Mouse (Mus musculus) T-helper 1 cell (primary cell): Measurements from ENCODE around the gene Itpr2.

Experiments used
- in situ Hi-C: fragments of 300-600 bp; cut with MboI, MseI; formaldehyde crosslinking; loops from one replicate; pipeline ENCODE4 v1.15.1; 2025; ENCODE audit warnings: high pct_unique_total_duplicates

The Itpr2 gene

GRCm38 (mm10) chr6:146501866-146502804, at the start of gene Itpr2:
Gene Itpr2, minus strand, starts transcription at chr6:146502223.
- in situ Hi-C loops = no loop called here

DNA sequence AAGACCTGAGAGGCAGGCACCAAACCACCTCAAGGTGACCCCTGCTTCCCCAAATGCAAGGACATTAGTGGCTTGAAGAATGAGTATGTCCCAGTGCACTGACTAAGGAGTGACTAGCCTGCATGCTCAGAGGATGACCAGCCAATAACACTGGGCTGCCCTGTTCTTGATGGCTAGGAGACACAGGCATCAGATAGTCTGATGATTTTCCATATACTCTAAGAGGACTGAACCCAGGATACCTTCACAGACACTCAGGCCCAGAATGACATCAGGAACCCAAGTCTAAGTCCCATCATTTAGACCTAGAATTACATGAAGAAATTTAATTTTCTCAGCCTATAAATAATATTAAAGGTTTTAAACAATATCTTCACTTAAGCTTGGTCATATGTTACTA, 49.3 kb upstream of the Itpr2 start:
- in situ Hi-C loops = no loop called here

- in situ Hi-C loops = no loop called here
Measured at GRCm38 (mm10) chr6:146550421-146550820, 48.4 kb upstream of the Itpr2 start.

- in situ Hi-C loops = no loop called here
Measured at GRCm38 (mm10) chr6:146545289-146545865, 43.4 kb upstream of the Itpr2 start.

DNA sequence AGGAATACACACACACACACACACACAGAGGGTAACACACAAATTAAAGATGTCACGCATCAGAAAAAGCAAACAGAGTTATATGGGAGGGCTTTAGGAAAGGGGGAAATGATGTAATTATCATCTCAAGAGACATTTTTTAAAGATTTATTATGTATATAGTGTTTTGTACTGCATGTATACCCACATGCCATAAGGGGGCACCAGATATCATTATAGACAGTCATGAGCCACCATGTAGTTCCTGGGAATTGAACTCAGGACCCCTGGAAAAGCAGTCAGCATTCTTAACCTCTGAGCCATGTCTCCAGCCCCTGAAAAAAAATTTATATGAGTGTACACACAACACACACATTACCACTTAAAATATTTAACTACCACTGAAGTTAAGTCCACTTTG, 42.6 kb upstream of the Itpr2 start:
- in situ Hi-C loops = no loop called here

DNA sequence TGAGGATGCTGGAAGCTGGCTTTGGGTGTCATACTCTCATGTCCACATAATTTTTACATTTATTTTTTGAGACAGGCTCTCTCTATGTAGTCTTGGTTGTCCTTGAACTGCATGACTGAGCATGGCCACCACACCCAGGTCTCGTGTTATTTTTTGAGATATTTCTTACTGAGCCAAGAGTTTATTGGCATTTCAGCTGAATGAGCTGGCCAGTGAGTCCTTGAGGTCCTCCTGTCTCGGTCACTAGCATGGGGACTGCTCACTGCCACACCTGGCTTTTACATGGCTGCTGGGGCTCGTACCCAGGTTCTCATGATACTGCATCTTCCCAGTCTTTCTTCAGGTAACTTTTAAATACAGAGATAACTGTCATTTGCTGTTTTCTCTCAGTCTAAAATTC, 38.4 kb upstream of the Itpr2 start:
- in situ Hi-C loops = no loop called here

DNA sequence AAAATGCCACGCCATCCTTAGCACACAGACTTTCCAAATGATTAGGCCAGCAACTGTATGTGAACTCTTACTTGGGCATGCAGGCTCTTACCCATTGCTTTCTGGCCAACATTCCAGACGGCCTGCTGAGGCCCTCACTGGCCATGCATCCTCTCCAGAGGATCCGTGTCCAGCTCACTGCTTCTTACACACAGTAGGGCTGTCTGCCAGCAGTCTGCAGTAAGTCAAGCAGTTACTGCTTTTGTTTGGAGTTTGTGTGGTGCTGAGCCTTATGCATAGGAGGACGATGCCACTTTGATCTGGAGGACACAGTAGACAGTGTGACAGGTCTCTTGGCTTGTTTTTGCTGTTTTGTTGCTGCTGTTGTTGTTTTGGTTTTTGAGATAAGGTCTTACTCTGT, 36.6 kb upstream of the Itpr2 start:
- in situ Hi-C loops = no loop called here

- in situ Hi-C loops = no loop called here
Measured at GRCm38 (mm10) chr6:146538071-146538470, 36.0 kb upstream of the Itpr2 start.

GRCm38 (mm10) chr6:146537111-146537510, 35.1 kb upstream of the Itpr2 start:
- in situ Hi-C loops = no loop called here

DNA sequence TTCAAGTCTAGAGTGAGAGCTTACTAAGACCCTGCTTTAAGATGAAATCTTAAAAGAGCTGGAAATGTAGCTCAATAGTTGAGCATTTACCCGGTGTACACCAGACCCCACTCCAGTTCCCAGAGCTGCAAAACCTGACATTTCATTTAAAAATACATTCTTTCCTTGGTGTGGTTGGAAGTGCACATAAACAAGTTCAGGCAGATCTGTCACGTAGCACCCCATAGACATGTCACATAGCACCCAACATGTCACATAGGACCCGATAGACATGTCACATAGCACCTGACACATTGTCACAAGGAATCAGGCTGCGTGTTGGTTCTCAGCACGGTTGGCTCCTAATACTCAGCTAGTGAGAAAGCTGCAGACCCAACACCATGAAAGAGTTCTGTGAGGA, 33.5 kb upstream of the Itpr2 start:
- in situ Hi-C loops = no loop called here

GRCm38 (mm10) chr6:146533146-146533545, 31.1 kb upstream of the Itpr2 start:
- in situ Hi-C loops = no loop called here

GRCm38 (mm10) chr6:146530769-146531168, 28.7 kb upstream of the Itpr2 start:
- in situ Hi-C loops = no loop called here

DNA sequence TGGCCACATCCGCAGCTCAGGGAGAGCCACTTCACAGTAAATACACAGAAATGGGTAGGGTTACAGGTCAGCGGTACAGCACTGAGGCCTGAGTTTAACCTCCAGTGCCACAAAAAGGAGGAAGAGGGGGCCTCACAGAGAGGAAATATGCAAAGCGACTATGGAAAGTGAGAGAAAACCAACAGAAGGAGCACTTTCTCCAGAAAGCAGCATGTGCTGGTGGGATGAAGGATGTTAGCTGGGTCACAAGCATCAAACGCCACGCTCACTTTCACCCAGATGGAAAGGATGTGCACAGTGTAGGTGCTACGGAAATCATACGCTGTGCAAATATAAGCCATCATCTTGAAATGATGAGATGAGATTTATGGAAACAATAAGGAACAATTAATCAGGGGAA, 28.3 kb upstream of the Itpr2 start:
- in situ Hi-C loops = no loop called here

GRCm38 (mm10) chr6:146527537-146527936, 25.5 kb upstream of the Itpr2 start:
- in situ Hi-C loops = no loop called here

- in situ Hi-C loops = no loop called here
Measured at GRCm38 (mm10) chr6:146525500-146525899, 23.5 kb upstream of the Itpr2 start.

DNA sequence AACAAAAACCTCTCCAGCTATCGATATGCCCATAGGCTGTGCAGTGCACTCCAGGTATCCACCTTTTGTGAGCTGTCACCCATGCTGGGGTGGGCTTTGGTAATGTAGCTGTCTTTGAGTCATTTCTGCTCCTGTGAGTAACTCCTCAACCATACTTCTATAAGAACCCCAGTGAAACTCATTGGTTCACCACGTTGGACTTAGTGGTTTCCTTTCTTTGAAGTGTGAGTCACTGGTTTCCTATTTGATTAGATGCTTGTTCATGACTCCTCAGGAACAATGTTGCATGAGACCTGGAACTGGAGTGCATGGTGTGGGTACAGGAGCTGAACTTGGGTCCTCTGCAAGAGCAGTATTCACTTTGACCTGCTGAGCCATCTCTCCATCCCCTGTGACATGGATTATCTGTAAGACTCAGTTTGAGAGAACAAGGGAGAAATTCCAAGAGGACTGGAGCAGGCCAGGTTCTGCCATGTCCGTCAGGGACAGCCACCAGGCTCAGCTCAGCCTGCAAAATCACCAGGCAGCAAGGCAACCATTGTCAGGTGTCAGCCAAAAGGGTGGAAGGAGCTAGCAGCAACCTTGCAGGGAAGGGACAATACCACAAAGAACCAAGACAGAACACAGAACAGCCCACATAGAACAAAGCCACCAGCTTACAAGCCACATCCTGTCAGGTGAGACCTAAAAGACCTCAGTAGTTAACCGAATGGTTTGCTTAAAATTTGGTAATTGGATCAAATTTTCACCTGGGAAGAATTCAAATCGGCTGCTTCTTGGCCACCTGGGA, 19.6 kb upstream of the Itpr2 start:
- in situ Hi-C loops = no loop called here

DNA sequence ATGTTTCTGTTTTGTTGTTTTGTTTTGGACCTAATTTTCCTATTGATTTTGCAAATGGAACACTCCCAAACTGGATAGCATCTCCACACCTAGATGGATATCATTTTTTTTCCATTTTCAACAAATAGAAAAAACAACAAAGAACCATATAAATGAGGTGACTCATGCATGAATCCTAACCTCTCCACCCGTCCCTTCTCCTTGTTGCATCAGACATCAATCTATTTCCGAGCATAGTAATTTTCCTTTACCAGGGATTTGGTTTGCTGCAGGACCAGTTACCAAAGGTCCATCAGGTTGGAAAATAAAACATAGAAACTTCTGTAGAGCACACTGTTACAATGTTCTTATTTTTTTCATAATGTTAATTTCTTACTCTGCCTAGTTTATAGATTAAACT, 17.0 kb upstream of the Itpr2 start:
- in situ Hi-C loops = no loop called here

GRCm38 (mm10) chr6:146515936-146516335, 13.9 kb upstream of the Itpr2 start:
- in situ Hi-C loops = no loop called here

GRCm38 (mm10) chr6:146514531-146514948, 12.5 kb upstream of the Itpr2 start:
- in situ Hi-C loops = no loop called here

DNA sequence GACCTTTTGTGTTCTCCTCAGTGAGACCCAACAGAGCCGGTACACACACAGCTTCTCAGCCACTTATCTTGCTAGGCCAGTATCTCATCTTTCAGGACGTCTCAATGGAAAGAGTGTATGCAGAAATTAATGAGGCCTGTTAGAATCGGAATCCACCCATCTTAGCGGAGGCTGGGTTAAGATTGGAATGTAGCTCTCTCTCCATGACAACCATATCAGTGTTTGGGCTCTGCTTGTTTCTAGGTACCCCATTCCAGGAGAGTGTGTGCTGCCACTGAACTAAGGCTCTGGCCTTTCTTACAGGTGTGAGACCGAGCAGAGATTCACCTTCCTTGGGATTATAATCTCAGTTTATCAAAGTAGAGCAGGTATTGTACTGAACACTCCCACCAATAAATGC, 11.9 kb upstream of the Itpr2 start:
- in situ Hi-C loops = no loop called here

DNA sequence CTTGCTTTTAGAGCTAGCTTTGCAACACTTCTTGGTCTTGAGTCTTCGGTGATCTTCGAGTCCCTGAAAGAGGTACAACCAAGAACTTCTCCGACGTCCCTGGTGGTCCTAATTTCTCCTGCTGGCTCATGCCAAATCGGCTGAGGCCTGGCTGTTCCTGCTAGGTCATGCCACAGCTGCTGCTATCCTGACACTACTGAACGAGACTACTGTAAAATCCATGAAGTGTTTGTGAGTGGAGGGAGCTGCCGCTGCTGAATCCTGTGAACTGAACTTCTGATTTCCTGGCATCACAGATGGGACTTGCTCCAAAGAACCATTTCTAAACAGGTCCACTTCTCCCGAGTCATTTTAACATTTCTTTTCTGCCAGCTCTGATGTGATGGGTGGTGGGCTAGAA, 11.4 kb upstream of the Itpr2 start:
- in situ Hi-C loops = no loop called here

GRCm38 (mm10) chr6:146511511-146511910, 9.5 kb upstream of the Itpr2 start:
- in situ Hi-C loops = no loop called here
